In genomic region chr4:150581931-150582723, GRCm38 (mm10) we compare ENCODE assay signal across 8 mouse cellular contexts.
DNase-seq lines count a peak whose midpoint lies in the region; ATAC-seq and TF ChIP-seq lines count a peak whose summit lies in the region.

No protein-coding gene starts in this region.

- no peak for ATAC-seq in hindbrain, embryonic 12.5 days (ENCODE audit: low FRiP score)
- ATAC-seq in kidney, embryonic 14.5 days (ENCODE audit: low FRiP score, low TSS enrichment), result no peak
- no peak for ATAC-seq in megakaryocyte-erythroid progenitor cell, adult 5-6 weeks (replicated peaks; ENCODE audit: low FRiP score, low TSS enrichment, poor library complexity, severe bottlenecking)

- WGBS in hindbrain, embryonic 12.5 days, result 77% methylated on average over 10 of the region's 10 CpGs
- WGBS in hindbrain, embryonic 10.5 days, result 83% methylated on average over 10 of the region's 10 CpGs
- WGBS in kidney, embryonic 14.5 days, result 52% methylated on average over 10 of the region's 10 CpGs

- 0 out of 2 replicates have a peak overlapping the region, but pooled peaks have one; percentile 13 for H3K27ac ChIP-seq in hindbrain, embryonic 12.5 days
- no peak overlapping the region for H3K27ac ChIP-seq in hindbrain, embryonic 10.5 days
- H3K27ac ChIP-seq in testis, adult 2 months (ENCODE audit: control insufficient read depth, insufficient read depth, low read depth, low read length), result peak overlapping the region; percentile 18; the same call in 1 of the 2 replicates
- H3K27ac ChIP-seq in kidney, embryonic 14.5 days (ENCODE audit: low read depth, low read length), result peak overlapping the region; percentile 93; the same call in 1 of the 2 replicates

- no peak for TF ChIP-seq POLR2A in testis, adult 2 months (IDR thresholded peaks at IDR 0.05; ENCODE audit: control insufficient read depth, low read depth, low read length)

- no peak for DNase-seq in hindbrain, embryonic 10.5 days (ENCODE audit: low spot score)
- DNase-seq in testis, postnatal 14 days (ENCODE audit: low spot score), result no peak
- no peak for DNase-seq in gastrocnemius, postnatal 10 days
- no peak for DNase-seq in cerebellum, adult 9-11 months

- no peak overlapping the region for H3K9ac ChIP-seq in hindbrain, embryonic 12.5 days
- no peak overlapping the region for H3K9ac ChIP-seq in kidney, embryonic 14.5 days (ENCODE audit: low read depth, low read length)

- peaks cover 35% of the 10 kb centered on the region for H3K4me1 ChIP-seq in hindbrain, embryonic 12.5 days
- peaks cover 24% of the 10 kb centered on the region for H3K4me1 ChIP-seq in hindbrain, embryonic 10.5 days (replicated peaks)
- H3K4me1 ChIP-seq in testis, adult 2 months (ENCODE audit: control insufficient read depth, insufficient read depth, low read length), result peaks cover 2% of the 10 kb centered on the region
- peaks cover 51% of the 10 kb centered on the region for H3K4me1 ChIP-seq in kidney, embryonic 14.5 days (ENCODE audit: control insufficient read depth, insufficient read depth, low read length)

- H3K4me2 ChIP-seq in hindbrain, embryonic 12.5 days (replicated peaks), result no peak overlapping the region
- H3K4me2 ChIP-seq in kidney, embryonic 14.5 days (replicated peaks; ENCODE audit: low read depth, low read length), result no peak overlapping the region

- H3K4me3 ChIP-seq in hindbrain, embryonic 12.5 days, result no peak overlapping the region
- H3K4me3 ChIP-seq in hindbrain, embryonic 10.5 days, result no peak overlapping the region
- no peak overlapping the region for H3K4me3 ChIP-seq in testis, adult 2 months (ENCODE audit: control insufficient read depth, low read depth, low read length)
- H3K4me3 ChIP-seq in kidney, embryonic 14.5 days (ENCODE audit: low read length), result no peak overlapping the region

- TF ChIP-seq CTCF in testis, adult 2 months (IDR thresholded peaks at IDR 0.05; ENCODE audit: control insufficient read depth, insufficient read depth, insufficient replicate concordance, low read depth, low read length), result no peak

- no peaks in the 10 kb centered on the region for H3K36me3 ChIP-seq in hindbrain, embryonic 12.5 days
- H3K36me3 ChIP-seq in hindbrain, embryonic 10.5 days, result peaks cover 13% of the 10 kb centered on the region; the same call in 1 of the 2 replicates
- no peaks in the 10 kb centered on the region for H3K36me3 ChIP-seq in testis, adult 2 months (ENCODE audit: control insufficient read depth, insufficient read depth, low read length)
- H3K36me3 ChIP-seq in kidney, embryonic 14.5 days (ENCODE audit: control insufficient read depth, insufficient read depth, low read length), result no peaks in the 10 kb centered on the region

- no peaks in the 10 kb centered on the region for H3K27me3 ChIP-seq in hindbrain, embryonic 12.5 days
- H3K27me3 ChIP-seq in hindbrain, embryonic 10.5 days (ENCODE audit: insufficient read depth, poor library complexity, severe bottlenecking), result no peaks in the 10 kb centered on the region
- H3K27me3 ChIP-seq in testis, adult 2 months (ENCODE audit: control insufficient read depth, insufficient read depth, low read length), result no peaks in the 10 kb centered on the region
- H3K27me3 ChIP-seq in kidney, embryonic 14.5 days (ENCODE audit: control insufficient read depth, insufficient read depth, low read length), result no peaks in the 10 kb centered on the region

- H3K9me3 ChIP-seq in hindbrain, embryonic 12.5 days (replicated peaks), result no peaks in the 10 kb centered on the region
- H3K9me3 ChIP-seq in hindbrain, embryonic 10.5 days, result no peaks in the 10 kb centered on the region
- H3K9me3 ChIP-seq in kidney, embryonic 14.5 days (ENCODE audit: control insufficient read depth, low read length), result no peaks in the 10 kb centered on the region
